Mouse (Mus musculus): Measurements from ENCODE around the gene Fhad1.

DNA sequence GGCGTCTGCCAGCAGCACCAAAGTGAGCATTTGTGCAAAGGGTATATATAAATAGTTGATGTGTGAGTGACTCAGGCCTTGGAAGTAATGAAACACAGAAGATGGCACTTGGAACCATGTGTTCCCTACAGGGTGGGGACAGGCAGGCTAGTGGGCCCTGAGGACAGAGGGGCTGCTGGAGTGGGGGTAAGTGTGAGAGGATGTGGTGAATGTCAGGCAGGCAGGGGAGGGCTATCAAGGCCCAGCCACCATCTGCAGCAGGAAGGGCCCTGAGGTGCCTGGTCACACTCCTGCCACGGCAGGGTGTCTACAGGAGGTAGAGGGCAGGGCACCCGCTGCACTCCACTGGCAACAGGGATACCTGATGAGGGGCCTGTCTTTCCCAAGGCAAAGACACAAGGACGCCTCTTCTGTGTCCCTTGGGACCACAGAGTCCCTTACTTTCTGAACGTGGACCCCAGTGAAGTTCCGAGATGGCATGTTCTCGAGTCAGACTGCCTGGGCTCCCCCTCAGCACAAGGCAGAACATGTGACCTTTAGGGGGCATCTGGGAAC lies 151.1 kb downstream of the Fhad1 start:
- TF ChIP-seq CTCF (IDR thresholded peaks at IDR 0.05; ENCODE audit: low read depth) (no peak), EP300 (optimal IDR thresholded peaks at IDR 0.05) (no peak)

All from stomach, postnatal 0 days (tissue).